ENCODE assay signal across 8 mouse cellular contexts in the genomic region with DNA sequence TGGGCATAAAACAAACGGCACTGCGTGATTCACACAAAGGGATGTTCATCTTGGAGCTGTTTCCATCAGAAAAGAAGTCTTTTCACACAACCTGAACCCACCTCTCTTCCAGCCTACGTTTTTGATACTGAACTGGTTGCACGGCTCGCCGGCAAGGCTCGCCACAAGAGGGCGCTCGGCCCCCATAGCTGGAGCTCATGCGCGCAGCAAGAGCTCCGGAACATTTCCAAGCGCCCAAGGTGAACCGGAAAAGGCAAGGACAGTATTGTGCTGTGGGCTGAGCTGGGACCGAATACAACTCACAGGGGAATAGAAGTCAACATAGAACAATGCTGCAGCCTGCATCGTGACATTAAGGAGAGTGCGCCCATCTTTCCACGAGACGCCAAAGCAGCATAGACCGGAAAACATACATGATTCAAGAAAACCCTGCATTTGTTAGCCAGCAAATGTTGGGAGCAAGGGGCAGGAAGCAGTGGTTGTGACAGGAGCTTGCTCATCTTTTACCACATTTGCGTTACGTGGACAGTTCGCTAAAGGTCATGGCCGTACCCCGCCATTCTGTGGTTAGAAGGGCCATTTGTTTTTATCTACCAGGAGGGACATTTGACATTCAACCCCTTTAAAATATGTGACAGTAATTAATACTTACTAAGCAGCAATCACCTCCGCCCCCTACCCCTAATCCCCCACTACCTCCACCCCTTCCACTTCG. TPM values are rescaled to one million over a fixed set of nuclear protein-coding genes. Genes with fewer than 3 reads are reported as not detected.
A peak's percentile ranks its signal among the peaks of the same experiment; 100 is the strongest.
DNase-seq lines count a peak whose midpoint lies in the region; ATAC-seq and TF ChIP-seq lines count a peak whose summit lies in the region.

No protein-coding gene starts in this region.

- in situ Hi-C loops in Patski (cut with MboI; ENCODE audit: low pct_unique_long_range_greater_than_20kb) = no loop called here

- CTCF ChIA-PET in Patski (lab: Charles Lee) = interaction anchor here (0.7 to 2.9 kb wide), 13 partner anchors 9 to 476 kb away, joined by 3 to 20 read pairs (median 4); no protein-coding TSS in a partner anchor

- POLR2A ChIA-PET in Patski (lab: Charles Lee) = interaction anchor here (1.2 kb wide), 1 partner anchor 9 kb away, joined by 3 read pairs; no protein-coding TSS in a partner anchor

- peak; percentile 98 for TF ChIP-seq CTCF in Patski (IDR thresholded peaks at IDR 0.05)

- H3K9me3 ChIP-seq in hindbrain, embryonic 14.5 days (ENCODE audit: control insufficient read depth, low read length) = no peaks in the 10 kb centered on the region

- H3K4me1 ChIP-seq in hindbrain, embryonic 14.5 days (replicated peaks; ENCODE audit: control insufficient read depth, insufficient read depth, low read length) = peaks cover 5% of the 10 kb centered on the region; the same call in 1 of the 2 replicates

- H3K36me3 ChIP-seq in hindbrain, embryonic 14.5 days (replicated peaks; ENCODE audit: control insufficient read depth, insufficient read depth) = no peaks in the 10 kb centered on the region

- WGBS in hindbrain, embryonic 14.5 days = 8% methylated on average over 27 of the region's 27 CpGs

- peak overlapping the region; percentile 41 for H3K9ac ChIP-seq in hindbrain, embryonic 14.5 days

- H3K27ac ChIP-seq in hindbrain, embryonic 14.5 days = no peak overlapping the region

- peak; percentile 13 for DNase-seq in Patski (ENCODE audit: low read depth, low spot score)
- DNase-seq in cerebellum, postnatal 14 days = peak; percentile 97 to 99
- DNase-seq in frontal cortex, postnatal 36 days (ENCODE audit: low spot score in 2 of 2) = peak; percentile 88 to 92
- DNase-seq in hindbrain, embryonic 14.5 days (ENCODE audit: low spot score) = peak; percentile 96
- DNase-seq in layer of hippocampus, postnatal 25 days (ENCODE audit: extremely low spot score in 1 of 2, low spot score in 1 of 2) = peak; percentile 90 to 99
- peak; percentile 91 for DNase-seq in lung, postnatal 14 days
- peak; percentile 89 for DNase-seq in right cerebral cortex, adult 18-20 months
- peak; percentile 73 for DNase-seq in urinary bladder, adult 2 months (ENCODE audit: low spot score)

- ATAC-seq in Patski = peak; percentile 81
- ATAC-seq in hindbrain, embryonic 14.5 days (ENCODE audit: low FRiP score) = peak; percentile 74

- peak overlapping the region; percentile 50 for H3K4me2 ChIP-seq in hindbrain, embryonic 14.5 days (replicated peaks)

- H3K27me3 ChIP-seq in Patski = peaks cover 10% of the 10 kb centered on the region
- no peaks in the 10 kb centered on the region for H3K27me3 ChIP-seq in hindbrain, embryonic 14.5 days (ENCODE audit: control insufficient read depth, insufficient read depth, low read length)

- 0 out of 2 replicates have a peak overlapping the region, but pooled peaks have one; percentile 6 for H3K4me3 ChIP-seq in hindbrain, embryonic 14.5 days (replicated peaks; ENCODE audit: low read length)

RNA-seq across cellular contexts. Expression of gene Gm45623, which starts 53.3 kb away (rescaled TPM):
- polyA plus RNA-seq in Patski (2021) = not detected
- polyA plus RNA-seq in hindbrain, embryonic 14.5 days (2014; fragmentation: Nextera tagmentation; extraction: Ambion mirVana) = 2.8 and 2.9 TPM in 2 replicates
- total RNA-seq in layer of hippocampus, postnatal 25 days (2021) = 1 to 10 TPM in 1 of 2 experiments, under 1 TPM in 1; 0.92 to 1.6 TPM
- polyA plus RNA-seq in urinary bladder, adult 2 months (2012; rRNA removed) = not detected in 2 replicates

Comparison
In these comparisons a context has a peak if more than half of its experiments do, and no peak if none do; other contexts are left out.
1. DNase-seq: peak in every context shown above with its lines; median percentile 98 in cerebellum, postnatal 14 days; 96 in hindbrain, embryonic 14.5 days; 94 in layer of hippocampus, postnatal 25 days; 91 in lung, postnatal 14 days; 90 in frontal cortex, postnatal 36 days; 89 in right cerebral cortex, adult 18-20 months; 73 in urinary bladder, adult 2 months; 13 in Patski.